Mouse (Mus musculus): ENCODE data around the gene Prr27. TPM values are rescaled to one million over a fixed set of nuclear protein-coding genes. Genes with fewer than 3 reads are reported as not detected.

Prr27 gene
- not detected in 2 replicates for polyA plus RNA-seq (2015; fragmentation: Nextera tagmentation; extraction: Ambion mirVana)

GRCm38 (mm10) chr5:87825386-87825785, at the start of gene Prr27:
Gene Prr27 (plus strand): TSS chr5:87825686.

GRCm38 (mm10) chr5:87807782-87808181, 17.7 kb upstream of the Prr27 start, which contains the start of gene Csn1s2b:
Gene Csn1s2b (plus strand): TSS chr5:87808082.

GRCm38 (mm10) chr5:87884729-87885128, 59.2 kb downstream of the Prr27 start, which contains the start of gene Odam:
Gene Odam (plus strand): TSS chr5:87885029.

Other genes starting within 250 kb of the Prr27 start
- not detected in 2 replicates for gene Sult1e1, start 234.1 kb upstream of the Prr27 start, polyA plus RNA-seq (2015; fragmentation: Nextera tagmentation; extraction: Ambion mirVana)
- gene Csn1s1, start 159.5 kb upstream of the Prr27 start, polyA plus RNA-seq (2015; fragmentation: Nextera tagmentation; extraction: Ambion mirVana) = not detected in 2 replicates
- 0.14 TPM in 1 of 2 replicates, not detected in the other for gene Csn2, start 126.1 kb upstream of the Prr27 start, polyA plus RNA-seq (2015; fragmentation: Nextera tagmentation; extraction: Ambion mirVana)
- gene Csn1s2a, start 51.1 kb upstream of the Prr27 start, polyA plus RNA-seq (2015; fragmentation: Nextera tagmentation; extraction: Ambion mirVana) = not detected in 2 replicates
- gene Csn1s2b, start 17.6 kb upstream of the Prr27 start, polyA plus RNA-seq (2015; fragmentation: Nextera tagmentation; extraction: Ambion mirVana) = not detected in 2 replicates
- gene Odam, start 59.3 kb downstream of the Prr27 start, polyA plus RNA-seq (2015; fragmentation: Nextera tagmentation; extraction: Ambion mirVana) = not detected in 2 replicates
- gene Csn3, start 99.9 kb downstream of the Prr27 start, polyA plus RNA-seq (2015; fragmentation: Nextera tagmentation; extraction: Ambion mirVana) = 0.22 and 0.24 TPM in 2 replicates
- not detected in 2 replicates for gene 2310003L06Rik, start 143.8 kb downstream of the Prr27 start, polyA plus RNA-seq (2015; fragmentation: Nextera tagmentation; extraction: Ambion mirVana)
- gene Gm28434, start 143.8 kb downstream of the Prr27 start, polyA plus RNA-seq (2015; fragmentation: Nextera tagmentation; extraction: Ambion mirVana) = not detected in 2 replicates
- gene Cabs1, start 153.8 kb downstream of the Prr27 start, polyA plus RNA-seq (2015; fragmentation: Nextera tagmentation; extraction: Ambion mirVana) = not detected in 2 replicates
- gene Smr3a, start 176.9 kb downstream of the Prr27 start, polyA plus RNA-seq (2015; fragmentation: Nextera tagmentation; extraction: Ambion mirVana) = not detected in 2 replicates

Measured in spleen, postnatal 0 days (tissue).